15 mouse cellular contexts compared by ENCODE assay signal in genomic region chr11:30372924-30373323, GRCm38 (mm10).
"Had no signal": no experiment of that assay in that cellular context is flagged by ENCODE, and none has a peak within 500 bp of the region (broad histone marks: within the 10 kb centered on the region; RNA-seq: fewer than 3 reads in every experiment).

No protein-coding gene starts in this region.

- H3K4me1 ChIP-seq: neural tube, embryonic 15.5 days; stomach, embryonic 15.5 days had no signal

- H3K4me2 ChIP-seq: neural tube, embryonic 15.5 days; stomach, embryonic 15.5 days had no signal

- H3K27me3 ChIP-seq: neural tube, embryonic 15.5 days; stomach, embryonic 15.5 days had no signal

- H3K9ac ChIP-seq: neural tube, embryonic 15.5 days; stomach, embryonic 15.5 days had no signal

- DNase-seq: retina, postnatal 1 day; right cerebral cortex, adult 18-20 months; right cerebral cortex, postnatal 14 days; right cerebral cortex, postnatal 25 days; right cerebral cortex, postnatal 4 days; spleen, adult 18-20 months; thymus, adult 18-20 months; thymus, adult 2 months; thymus, postnatal 14 days; thymus, postnatal 25 days; thymus, postnatal 36 days; thymus, postnatal 4 days had no signal

- H3K4me3 ChIP-seq: neural tube, embryonic 15.5 days; stomach, embryonic 15.5 days had no signal

- H3K36me3 ChIP-seq: neural tube, embryonic 15.5 days; stomach, embryonic 15.5 days had no signal

- H3K9me3 ChIP-seq: neural tube, embryonic 15.5 days; stomach, embryonic 15.5 days had no signal

- H3K27ac ChIP-seq: neural tube, embryonic 15.5 days; stomach, embryonic 15.5 days; stomach, postnatal 0 days had no signal
